Mouse (Mus musculus) heart, postnatal 0 days (tissue): Measurements from ENCODE around the gene Rnf144b.

Experiments
- CTCF ChIP-seq: IDR thresholded peaks from 2 replicates; pipeline ENCODE4 v1.5.1; 2016; ENCODE audit warnings: antibody characterized with exemption, control low read depth, low read depth
- EP300 ChIP-seq: IDR thresholded peaks from 2 replicates; pipeline ENCODE4 v1.6.1; 2016; ENCODE audit warnings: antibody characterized with exemption, low read depth

GRCm38 (mm10) chr13:47277824-47278290, 155.4 kb downstream of the Rnf144b start:
- TF ChIP-seq CTCF (no peak), EP300 (no peak)
